Mouse (Mus musculus): ENCODE measurements around the gene Arpc2. TPM values are rescaled to one million over a fixed set of nuclear protein-coding genes. Genes with fewer than 3 reads are reported as not detected.

Arpc2 gene
- total and polyA plus RNA-seq, 3 experiments: 124 to 191 (median 180) TPM

DNA sequence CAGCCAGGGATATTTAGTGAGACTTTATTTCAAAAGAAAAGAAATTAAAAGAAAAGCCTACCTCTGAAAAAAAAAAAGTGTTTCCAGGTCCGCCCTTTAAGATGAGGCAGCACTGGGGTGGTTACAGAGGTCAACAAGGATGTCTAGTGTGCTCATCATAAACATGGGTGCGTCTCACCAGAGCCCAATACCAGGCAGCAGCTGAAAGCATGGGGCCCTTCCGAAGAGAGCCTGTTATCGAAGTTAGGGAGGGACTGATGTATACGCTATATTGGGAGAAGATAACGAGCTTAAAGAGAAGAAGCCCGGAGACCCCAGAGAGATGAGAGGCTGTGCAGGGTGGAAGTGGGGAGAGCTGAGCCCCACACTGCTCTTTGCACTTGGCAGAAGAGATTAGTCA is 3.3 kb downstream of the Arpc2 start:
- DNase-seq: no peak

- no peak for DNase-seq
Measured at GRCm38 (mm10) chr1:74239618-74240017, 3.7 kb downstream of the Arpc2 start.

- DNase-seq: no peak
Measured at GRCm38 (mm10) chr1:74240311-74240710, 4.4 kb downstream of the Arpc2 start.

DNA sequence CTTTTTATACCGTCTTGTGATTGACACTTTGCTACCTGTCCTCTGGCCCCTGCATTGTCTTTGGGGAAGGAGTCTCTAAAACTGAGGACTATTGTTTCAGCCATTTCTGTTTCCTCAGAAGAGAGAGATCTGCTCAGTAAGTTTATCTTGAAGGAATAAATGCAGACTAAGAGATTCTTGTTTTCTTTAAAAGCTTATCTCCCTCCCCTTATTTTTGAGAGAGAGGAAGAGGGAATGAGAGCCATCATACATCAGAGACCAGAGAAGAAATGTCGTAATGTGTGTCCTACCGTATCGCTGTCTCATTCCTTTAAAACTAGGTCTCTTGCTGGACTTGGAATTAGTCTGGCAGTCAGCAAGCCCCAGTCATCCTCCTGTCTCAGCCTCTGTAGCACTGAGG is 4.9 kb downstream of the Arpc2 start:
- no peak for DNase-seq

- no peak for DNase-seq
Measured at GRCm38 (mm10) chr1:74245525-74245924, 9.6 kb downstream of the Arpc2 start.

DNA sequence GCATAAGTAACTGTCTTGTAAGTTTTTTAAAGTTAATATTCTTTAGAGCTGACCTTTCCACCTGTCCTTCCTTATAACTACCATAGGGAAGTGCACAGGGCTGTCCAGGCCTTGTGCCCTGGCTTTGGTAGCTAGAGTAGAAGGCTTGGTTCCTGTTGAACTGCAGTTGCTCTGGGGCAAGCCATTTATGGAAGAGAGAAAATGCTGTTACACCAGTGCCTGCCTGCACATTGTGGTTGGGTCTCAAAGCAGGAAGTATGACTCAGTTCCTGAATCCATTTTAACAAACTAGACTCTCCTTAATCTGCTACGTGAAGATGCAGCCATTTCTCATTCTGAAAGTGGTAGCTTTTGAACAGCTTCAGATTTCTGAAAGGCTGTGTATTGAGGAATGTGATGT is 12.9 kb downstream of the Arpc2 start:
- DNase-seq: peak; percentile 35

DNA sequence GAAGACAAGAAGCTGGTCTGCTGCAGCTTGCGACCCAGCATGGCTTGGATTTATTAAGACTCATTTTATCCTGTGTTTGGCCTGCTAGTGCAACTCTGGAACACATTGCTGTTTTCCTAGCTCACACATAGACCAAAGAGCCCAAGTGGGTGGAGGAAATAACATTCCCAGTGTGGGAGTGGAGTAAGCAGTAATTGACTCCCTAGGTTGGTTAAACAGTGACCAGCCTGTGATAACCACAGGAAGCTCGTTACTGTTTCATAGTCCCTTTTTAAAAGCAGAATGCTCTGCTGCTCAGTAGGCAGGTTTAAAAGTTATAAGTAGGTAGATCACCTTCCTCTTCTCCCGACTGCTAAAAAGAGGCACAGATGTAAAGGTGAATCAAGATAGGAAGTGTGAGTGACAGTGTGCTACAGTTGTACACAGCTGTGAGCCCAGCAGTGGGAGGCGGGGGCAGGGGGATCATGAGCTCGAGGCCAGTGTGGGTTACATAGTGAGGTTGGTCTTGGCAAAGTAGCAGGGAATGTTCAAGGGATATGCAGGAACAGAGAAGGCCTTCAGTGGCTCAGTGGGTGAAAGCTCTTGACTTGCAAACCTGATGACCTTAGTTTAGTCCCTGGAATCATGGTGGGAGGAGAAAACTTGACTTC is 13.6 kb downstream of the Arpc2 start:
- no peak for DNase-seq

DNA sequence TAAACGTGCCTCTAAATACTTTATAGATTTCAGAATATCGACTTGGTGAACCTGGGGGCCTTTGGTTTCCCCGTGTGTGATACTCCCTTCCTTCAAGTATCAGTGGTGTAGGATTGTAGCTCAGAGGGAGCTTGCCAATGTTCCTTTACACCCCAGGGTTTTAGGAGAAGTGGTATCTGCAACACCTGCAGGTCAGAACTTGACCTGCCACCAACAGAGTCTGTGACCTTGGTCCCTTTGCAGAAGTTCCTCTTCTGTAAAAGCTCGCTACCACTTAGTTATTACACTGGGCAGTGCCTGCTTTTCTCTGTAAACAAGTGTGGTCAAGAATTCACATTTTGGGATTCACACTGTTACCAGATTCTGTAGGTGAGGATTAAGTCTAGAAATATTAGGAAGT is 14.2 kb downstream of the Arpc2 start:
- DNase-seq: no peak

DNA sequence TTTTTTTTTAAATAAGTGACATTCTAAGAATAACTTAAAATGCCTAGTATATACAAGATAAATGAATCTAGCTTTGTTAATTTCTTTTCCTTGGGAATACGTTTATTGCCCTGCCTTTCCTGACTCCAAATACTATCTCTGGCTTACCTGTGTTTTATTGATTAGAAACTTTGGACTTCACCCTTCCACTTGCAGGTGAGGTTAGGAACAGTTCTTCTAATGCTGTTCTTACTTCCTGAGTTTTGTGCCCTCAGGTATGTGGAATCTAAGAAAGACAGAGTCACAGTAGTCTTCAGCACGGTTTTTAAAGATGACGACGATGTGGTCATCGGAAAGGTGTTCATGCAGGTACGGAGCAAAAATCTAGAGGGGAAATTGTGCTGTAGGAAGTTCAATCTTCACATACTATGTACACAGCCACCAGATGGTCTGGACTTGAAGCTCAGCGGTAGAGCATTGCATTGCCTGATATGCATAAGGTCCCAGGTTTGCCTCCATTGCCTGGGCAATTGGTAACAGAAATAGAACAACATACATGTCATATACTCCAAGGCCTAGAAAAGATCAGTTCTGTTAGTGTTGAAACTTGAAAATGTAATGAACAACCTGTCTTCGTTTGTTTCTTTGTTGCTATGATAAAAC is 19.9 kb downstream of the Arpc2 start:
- DNase-seq: no peak

DNA sequence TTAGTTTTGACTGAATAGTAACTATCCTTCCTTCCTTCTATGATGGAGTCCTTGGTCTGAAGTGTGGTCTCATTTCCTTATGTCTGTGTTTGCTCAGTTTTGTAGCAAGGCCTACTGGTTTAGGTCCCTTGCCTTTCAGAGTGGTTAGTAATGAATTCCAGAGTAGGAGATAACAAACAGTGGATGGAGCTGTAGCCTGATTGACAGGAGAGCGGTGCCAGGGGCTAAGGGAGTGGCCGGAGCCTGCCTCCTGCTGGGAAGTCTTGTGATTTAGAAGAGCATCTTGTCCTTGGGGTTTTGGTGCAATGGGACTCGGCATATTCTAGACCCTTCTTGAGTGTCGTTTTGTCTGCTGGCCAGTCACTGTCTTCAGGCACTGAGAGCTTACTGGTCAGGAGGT is 20.9 kb downstream of the Arpc2 start:
- no peak for DNase-seq

DNA sequence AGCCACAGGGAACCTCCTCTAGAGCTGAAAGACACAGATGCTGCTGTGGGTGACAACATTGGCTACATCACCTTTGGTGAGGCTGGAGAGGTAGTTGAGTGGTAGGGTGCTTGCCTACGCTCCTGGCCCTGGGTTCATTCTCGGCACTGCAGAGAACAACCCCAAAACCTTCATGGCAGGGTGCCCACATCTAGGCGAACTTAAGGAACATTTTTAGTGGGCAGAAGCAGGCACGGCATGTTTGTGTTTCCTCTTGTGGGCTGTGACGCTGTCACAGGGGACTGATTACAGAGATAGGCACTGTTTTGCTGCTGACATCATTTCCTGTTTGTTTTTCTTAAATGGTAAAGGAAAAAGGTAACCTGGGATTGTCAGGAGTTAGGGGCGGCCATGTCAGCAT is 26.6 kb downstream of the Arpc2 start:
- DNase-seq: no peak

DNA sequence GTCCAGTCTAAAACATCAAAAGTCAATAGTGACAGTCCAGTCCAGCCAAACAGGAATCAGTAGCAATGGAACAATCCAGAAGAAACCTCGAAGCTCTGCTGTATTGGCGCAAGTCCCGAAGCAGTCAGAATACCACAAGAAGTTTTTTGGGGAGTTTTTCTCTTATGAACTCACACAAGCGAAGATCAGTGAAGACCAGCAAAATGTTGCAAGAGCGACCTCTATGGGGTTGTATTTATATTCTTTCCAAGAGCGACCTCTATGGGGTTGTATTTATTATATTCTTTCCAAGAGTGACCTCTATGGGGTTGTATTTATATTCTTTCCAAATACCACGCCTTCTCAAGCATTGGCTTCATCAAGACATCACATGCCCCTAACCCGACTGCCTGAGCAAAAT is 32.9 kb downstream of the Arpc2 start:
- no peak for DNase-seq

DNA sequence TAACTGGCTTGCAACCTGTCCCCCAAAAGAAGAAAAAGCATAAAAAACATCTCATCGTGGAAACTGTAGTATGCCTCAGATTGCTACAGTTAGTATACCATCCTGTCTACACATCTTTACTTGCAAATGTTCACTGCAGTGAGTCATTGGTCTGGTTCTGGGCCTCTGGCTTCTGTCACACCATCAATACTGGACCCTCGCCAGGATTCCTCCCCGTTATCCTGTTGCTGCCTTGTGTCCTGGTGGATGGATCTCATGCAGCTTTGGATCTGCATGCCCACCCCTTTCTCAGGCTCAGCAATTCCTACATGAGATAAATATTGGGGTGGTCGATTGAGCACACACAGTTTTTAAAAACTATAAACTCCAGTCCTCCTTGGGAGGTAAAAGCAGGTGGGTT is 35.8 kb downstream of the Arpc2 start:
- no peak for DNase-seq

DNA sequence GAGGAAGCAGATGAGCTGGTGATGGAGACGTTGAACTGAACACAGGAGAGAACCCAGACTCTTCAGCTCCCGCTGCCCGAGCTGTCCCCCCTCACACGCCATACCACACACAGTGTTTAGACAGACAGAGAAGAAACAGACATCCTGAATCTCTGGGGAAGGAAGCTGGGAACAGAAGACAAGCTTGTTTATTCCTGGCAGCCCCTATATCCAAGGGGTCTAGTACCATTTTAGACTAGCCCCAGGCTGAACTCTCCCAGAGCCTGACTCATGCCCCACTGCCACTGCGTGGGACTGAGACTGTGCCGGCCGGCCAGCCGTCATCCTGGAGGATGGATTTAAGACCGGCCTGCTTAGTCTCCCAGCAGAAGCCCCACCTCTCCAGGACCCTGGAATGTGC is 39.1 kb downstream of the Arpc2 start:
- DNase-seq: no peak

DNA sequence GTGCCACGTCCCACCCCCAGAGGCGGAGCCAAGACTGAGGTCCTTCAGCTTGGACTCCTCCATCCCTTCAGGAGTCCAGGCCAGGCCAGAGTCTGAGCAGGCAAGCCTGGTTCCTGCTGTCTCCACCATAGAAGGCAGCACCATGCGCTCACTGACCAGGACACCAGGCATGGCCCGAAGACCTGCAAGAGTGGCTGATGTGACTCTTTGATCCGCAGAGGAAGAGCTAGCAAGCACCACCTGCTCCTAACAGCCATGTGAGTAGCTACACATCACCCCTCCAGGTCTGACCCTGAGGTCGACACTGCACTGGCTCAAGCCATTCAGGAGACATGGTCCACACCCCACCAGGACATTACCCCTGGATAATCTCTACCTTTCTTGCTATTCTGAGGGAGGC is 41.2 kb downstream of the Arpc2 start:
- DNase-seq: no peak

DNA sequence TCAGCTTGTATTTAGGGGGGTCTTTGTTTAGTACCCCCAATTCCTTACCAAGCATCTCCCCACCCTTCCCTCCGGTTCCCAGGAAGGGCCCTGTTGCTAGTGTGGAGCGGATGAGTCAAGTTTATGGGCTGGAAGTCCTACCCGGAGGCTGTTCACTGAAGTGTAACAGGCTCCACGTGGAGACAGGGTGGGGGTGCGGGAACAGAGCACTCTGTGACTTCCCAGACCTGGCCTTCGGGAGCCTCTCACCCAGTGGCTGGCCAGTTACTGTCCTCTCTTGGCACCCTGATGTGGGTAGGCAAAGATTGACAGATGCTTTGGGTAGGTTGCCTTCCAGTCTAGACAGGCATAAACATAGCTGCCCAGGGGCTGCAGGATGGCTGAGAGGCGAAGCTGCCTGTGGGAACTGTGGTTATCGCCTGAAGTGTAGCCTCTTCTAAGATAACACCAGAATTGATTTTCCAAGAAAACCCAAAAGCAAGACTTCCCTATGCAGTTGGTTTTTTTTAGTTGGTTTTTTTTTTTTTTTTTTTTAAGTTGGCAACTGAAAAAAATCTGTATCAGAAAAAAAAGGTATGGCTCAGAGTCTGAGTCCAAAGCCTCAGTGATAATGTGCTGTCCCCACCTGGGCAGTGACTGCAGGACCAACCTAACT is 42.1 kb downstream of the Arpc2 start:
- DNase-seq: no peak

DNA sequence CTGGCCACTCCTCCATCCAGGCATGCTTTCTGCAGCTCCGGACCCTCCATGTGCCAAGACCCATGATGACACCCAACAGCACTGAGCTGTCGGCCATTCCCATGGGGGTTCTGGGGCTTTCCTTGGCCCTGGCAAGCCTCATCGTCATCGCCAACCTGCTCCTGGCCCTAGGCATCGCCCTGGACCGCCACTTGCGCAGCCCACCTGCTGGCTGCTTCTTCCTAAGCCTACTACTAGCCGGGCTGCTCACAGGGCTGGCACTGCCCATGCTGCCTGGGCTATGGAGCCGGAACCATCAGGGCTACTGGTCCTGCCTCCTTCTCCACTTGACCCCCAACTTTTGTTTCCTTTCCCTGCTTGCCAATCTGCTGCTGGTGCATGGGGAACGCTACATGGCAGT is 42.7 kb downstream of the Arpc2 start, which contains the start of gene Gpbar1:
Gene Gpbar1 (plus strand): TSS at position 13 of the 400 bp plus-strand sequence.
- DNase-seq: no peak

DNA sequence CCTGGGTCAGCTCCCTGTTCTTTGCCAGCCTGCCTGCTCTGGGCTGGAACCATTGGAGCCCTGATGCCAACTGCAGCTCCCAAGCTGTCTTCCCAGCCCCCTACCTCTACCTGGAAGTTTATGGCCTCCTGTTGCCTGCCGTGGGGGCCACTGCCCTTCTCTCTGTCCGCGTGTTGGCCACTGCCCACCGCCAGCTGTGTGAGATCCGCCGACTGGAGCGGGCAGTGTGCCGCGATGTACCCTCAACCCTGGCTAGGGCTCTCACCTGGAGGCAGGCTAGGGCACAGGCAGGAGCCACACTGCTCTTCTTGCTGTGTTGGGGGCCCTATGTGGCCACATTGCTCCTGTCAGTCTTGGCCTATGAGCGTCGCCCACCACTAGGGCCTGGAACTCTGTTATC is 43.1 kb downstream of the Arpc2 start:
- DNase-seq: no peak

DNA sequence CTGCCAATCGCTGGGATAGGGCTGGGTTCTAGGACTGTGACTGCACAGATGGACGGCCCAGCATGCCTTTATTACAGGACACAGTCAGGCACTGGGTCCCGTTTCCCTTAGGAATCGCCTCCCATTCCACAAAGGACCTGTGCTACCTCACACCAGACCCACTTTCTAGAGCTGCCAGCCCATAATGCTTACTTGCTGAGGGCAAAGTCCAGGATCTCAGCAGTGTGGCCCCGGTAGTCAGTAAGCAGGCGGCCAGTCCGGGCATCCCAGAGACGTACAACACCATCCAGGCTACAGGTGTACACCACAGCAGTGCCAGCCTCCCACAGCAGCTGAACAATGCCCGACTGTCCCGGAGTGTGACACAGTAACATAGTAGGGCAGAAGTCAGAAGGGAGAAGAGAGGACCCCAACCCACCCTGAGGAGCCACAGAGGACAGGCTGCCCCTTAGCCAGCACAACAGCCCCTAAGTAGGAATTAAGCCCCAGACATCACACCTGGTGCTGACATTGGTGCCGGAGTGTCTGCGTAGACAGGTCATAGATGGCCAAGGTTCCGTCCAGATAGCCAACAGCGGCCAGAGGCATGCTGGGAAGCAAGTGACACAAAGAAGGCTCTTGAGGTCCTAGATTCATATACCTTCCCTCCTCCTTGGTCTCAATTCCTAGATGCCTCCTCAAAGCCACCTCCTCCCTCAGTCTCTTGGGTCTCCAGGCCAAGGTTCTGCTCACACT is 44.9 kb downstream of the Arpc2 start:
- no peak for DNase-seq

DNA sequence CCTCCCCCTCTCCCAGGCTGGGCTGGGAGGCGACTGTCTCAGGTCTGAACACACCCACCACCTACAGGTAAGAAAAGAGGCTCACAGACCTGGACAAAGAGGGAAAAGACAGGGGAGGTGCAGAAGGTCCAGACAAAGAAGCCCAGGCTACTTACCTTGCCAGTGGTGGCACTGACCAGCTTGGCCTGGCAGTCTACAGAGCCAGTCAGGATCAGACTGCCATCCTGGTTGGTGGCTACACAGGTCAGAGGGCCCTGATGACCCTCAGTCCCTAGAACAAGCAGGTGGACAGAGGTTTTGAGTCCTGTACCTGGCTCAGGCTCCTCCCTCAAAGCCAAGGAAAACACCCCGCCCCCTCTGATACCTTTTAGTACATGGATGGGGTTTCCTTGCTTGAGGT is 45.5 kb downstream of the Arpc2 start:
- no peak for DNase-seq

DNA sequence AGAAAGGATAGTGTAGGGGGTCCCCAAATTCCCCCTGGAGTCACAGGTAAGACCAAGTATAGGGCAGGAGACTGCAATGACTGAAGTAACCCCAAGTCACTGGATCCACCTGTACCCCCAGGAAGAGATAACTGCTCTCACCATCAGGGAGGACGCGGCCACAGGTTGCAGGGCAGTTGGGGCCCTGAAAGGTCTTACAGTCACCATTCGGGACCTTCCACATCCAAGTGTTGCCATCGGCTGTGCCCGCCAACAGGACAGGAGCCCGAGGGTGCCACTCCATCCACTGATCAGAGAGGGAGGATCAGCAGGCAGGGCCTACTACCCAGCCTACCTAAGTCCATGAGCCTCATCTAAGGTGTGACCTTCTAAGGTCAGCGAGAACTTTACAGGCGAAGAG is 46.0 kb downstream of the Arpc2 start:
- DNase-seq: no peak

DNA sequence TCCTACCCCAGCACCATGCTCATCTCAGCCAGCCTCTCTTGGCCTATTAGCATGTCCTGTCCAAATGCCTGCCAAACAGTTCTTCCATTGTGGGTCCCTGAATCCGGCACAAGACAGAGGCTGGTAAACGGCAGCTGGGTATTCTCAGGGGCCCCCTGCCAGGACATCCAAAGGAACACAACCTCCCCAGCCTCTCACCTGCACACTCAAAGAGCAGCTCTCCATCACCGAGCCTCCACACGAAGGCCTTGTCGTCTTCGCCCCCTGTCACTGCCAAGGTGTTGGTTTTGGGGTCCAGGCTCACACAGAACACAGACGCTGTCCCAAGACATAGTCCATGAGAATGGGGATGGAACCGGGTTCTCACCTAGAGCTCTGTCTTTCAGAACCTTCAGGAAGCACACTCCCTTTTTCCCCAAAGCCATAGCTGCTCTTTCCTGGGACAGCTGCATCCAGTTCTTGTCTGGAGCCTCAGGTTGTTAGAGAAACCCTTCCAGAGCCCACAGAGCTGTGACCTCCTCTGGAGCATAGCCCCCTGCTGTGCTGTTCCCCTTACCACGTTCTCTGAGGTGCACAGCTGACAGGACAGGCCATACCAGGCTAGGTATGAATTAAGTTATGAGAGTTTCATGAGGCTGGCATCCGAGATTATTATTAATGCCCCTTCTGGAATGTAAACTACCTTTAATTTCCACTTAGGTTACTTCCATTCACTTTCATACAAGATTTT is 47.2 kb downstream of the Arpc2 start:
- no peak for DNase-seq

Data from adrenal gland, adult 2 months (tissue).